Mouse (Mus musculus) hindbrain, embryonic 14.5 days (tissue): ENCODE results near the gene Gm37240. TPM values are rescaled to one million over a fixed set of nuclear protein-coding genes. Genes with fewer than 3 reads are reported as not detected.

Source experiments
- ATAC-seq: fragments of 200-750 bp; cut with Nextera tagmentation; 2 replicates; pipeline ENCODE4 v1.8.0; 2017; ENCODE audit warnings: moderate number of reproducible peaks, mild to moderate bottlenecking, moderate TSS enrichment, moderate library complexity; ENCODE audit not compliant: low FRiP score
- DNase-seq: peaks from one replicate; pipeline ENCODE4 v3.0.0-alpha.2; 2015; ENCODE audit warnings: low spot score
- H3K27ac ChIP-seq: fragments of 300-500 bp; sonication (generic); 2 replicates; pipeline ENCODE4 v1.5.1; 2014; ENCODE audit warnings: mild to moderate bottlenecking, moderate library complexity
- H3K27me3 ChIP-seq: fragments of 300-500 bp; sonication (generic); 2 replicates; pipeline ENCODE4 v1.6.1; 2014; ENCODE audit warnings: mild to moderate bottlenecking, low read length, mixed read lengths; ENCODE audit not compliant: control insufficient read depth, insufficient read depth
- H3K36me3 ChIP-seq: fragments of 300-500 bp; sonication (generic); replicated peaks from 2 replicates; pipeline ENCODE4 v1.6.1; 2014; ENCODE audit not compliant: control insufficient read depth, insufficient read depth
- H3K4me1 ChIP-seq: fragments of 300-500 bp; sonication (generic); replicated peaks from 2 replicates; pipeline ENCODE4 v1.6.1; 2014; ENCODE audit warnings: antibody characterized with exemption, low read length, mixed read lengths; ENCODE audit not compliant: control insufficient read depth, insufficient read depth
- H3K4me2 ChIP-seq: fragments of 300-500 bp; sonication (generic); replicated peaks from 2 replicates; pipeline ENCODE4 v1.6.1; 2014; ENCODE audit warnings: mild to moderate bottlenecking, moderate library complexity
- H3K4me3 ChIP-seq: fragments of 300-500 bp; sonication (generic); replicated peaks from 2 replicates; pipeline ENCODE4 v1.5.1; 2014; ENCODE audit warnings: mild to moderate bottlenecking, low read length
- H3K9ac ChIP-seq: fragments of 300-500 bp; sonication (generic); 2 replicates; pipeline ENCODE4 v1.6.1; 2014
- H3K9me3 ChIP-seq: fragments of 300-500 bp; sonication (generic); 2 replicates; pipeline ENCODE4 v1.6.1; 2016; ENCODE audit warnings: low read length; ENCODE audit not compliant: control insufficient read depth
- WGBS: fragments of 180-500 bp; shearing (Covaris S2); extraction: QIAGEN DNeasy Blood & Tissue Kit; methylation state at CpG from one replicate; pipeline ENCODE4 v1.1.7; 2014; 5-methylcytosine and 5-hydroxymethylcytosine counted together
- polyA plus RNA-seq: library from polyadenylated mRNA; unstranded; fragments of >200 nt; fragmentation: Nextera tagmentation; extraction: Ambion mirVana; gene quantifications from 2 replicates; pipeline ENCODE4 v1.2.1, GENCODE M21; 2014

Gm37240 gene
- polyA plus RNA-seq, 1 experiment from 2014 or later, result 0.94 TPM

- peak; percentile 80 for ATAC-seq
- no peak overlapping the region; the same call in 1 of the 2 replicates for H3K4me3 ChIP-seq
- H3K27ac ChIP-seq, result peak overlapping the region; percentile 12; the same call in 1 of the 2 replicates
- H3K4me1 ChIP-seq, result peaks cover 10% of the 10 kb centered on the region
- no peaks in the 10 kb centered on the region for H3K27me3 ChIP-seq
- H3K4me2 ChIP-seq, result peak overlapping the region; percentile 28
- peak; percentile 55 for DNase-seq
- no peak overlapping the region; the same call in 1 of the 2 replicates for H3K9ac ChIP-seq
- WGBS, result 46% methylated on average over 18 of the region's 18 CpGs
- H3K36me3 ChIP-seq, result no peaks in the 10 kb centered on the region
- no peaks in the 10 kb centered on the region for H3K9me3 ChIP-seq
Measured at GRCm38 (mm10) chr3:84745537-84746189, 1141.7 kb downstream of the Gm37240 start.

GRCm38 (mm10) chr3:84744707-84745106, 1142.6 kb downstream of the Gm37240 start:
- no peaks in the 10 kb centered on the region for H3K27me3 ChIP-seq
- H3K4me1 ChIP-seq, result peaks cover 18% of the 10 kb centered on the region
- 0 out of 2 replicates have a peak, but pooled peaks have one; percentile 32 for ATAC-seq
- H3K4me2 ChIP-seq, result no peak overlapping the region
- no peak overlapping the region for H3K27ac ChIP-seq
- H3K4me3 ChIP-seq, result no peak overlapping the region
- no peaks in the 10 kb centered on the region for H3K36me3 ChIP-seq
- WGBS, result 76% methylated on average over 13 of the region's 13 CpGs
- DNase-seq, result no peak
- H3K9me3 ChIP-seq, result no peaks in the 10 kb centered on the region
- H3K9ac ChIP-seq, result no peak overlapping the region

- no peaks in the 10 kb centered on the region for H3K9me3 ChIP-seq
- H3K27me3 ChIP-seq, result no peaks in the 10 kb centered on the region
- H3K9ac ChIP-seq, result peak overlapping the region; percentile 36; the same call in 1 of the 2 replicates
- H3K4me3 ChIP-seq, result no peak overlapping the region
- 44% methylated on average over 10 of the region's 10 CpGs for WGBS
- ATAC-seq (no peak), DNase-seq (no peak)
- H3K4me1 ChIP-seq, result 0 out of 2 replicates have a peak, but pooled peaks cover 14% of the 10 kb centered on the region
- H3K36me3 ChIP-seq, result no peaks in the 10 kb centered on the region
- peak overlapping the region; percentile 28 for H3K4me2 ChIP-seq
- H3K27ac ChIP-seq, result peak overlapping the region; percentile 76
Measured at GRCm38 (mm10) chr3:84740050-84740596, 1147.2 kb downstream of the Gm37240 start.

- no peak overlapping the region for H3K4me2 ChIP-seq
- H3K36me3 ChIP-seq, result no peaks in the 10 kb centered on the region
- H3K9ac ChIP-seq, result no peak overlapping the region
- ATAC-seq (no peak), DNase-seq (no peak)
- WGBS, result 79% methylated on average over 3 of the region's 3 CpGs
- H3K4me3 ChIP-seq, result no peak overlapping the region
- H3K27me3 ChIP-seq, result no peaks in the 10 kb centered on the region
- no peak overlapping the region for H3K27ac ChIP-seq
- no peaks in the 10 kb centered on the region for H3K9me3 ChIP-seq
- H3K4me1 ChIP-seq, result peaks cover 28% of the 10 kb centered on the region
Measured at GRCm38 (mm10) chr3:84737137-84737536, 1150.2 kb downstream of the Gm37240 start.

GRCm38 (mm10) chr3:84735716-84736115, 1151.6 kb downstream of the Gm37240 start:
- ATAC-seq, result no peak
- Histone ChIP-seq H3K27me3 (no peaks in the 10 kb centered on the region), H3K9me3 (no peaks in the 10 kb centered on the region), H3K36me3 (no peaks in the 10 kb centered on the region), H3K4me2 (no peak overlapping the region), H3K9ac (no peak overlapping the region), H3K4me1 (peaks cover 42% of the 10 kb centered on the region), H3K4me3 (no peak overlapping the region), H3K27ac (no peak overlapping the region)
- DNase-seq, result no peak
- 52% methylated on average over 10 of the region's 10 CpGs for WGBS

GRCm38 (mm10) chr3:84732516-84732915, 1154.8 kb downstream of the Gm37240 start:
- Histone ChIP-seq H3K4me3 (peak overlapping the region; percentile 1), H3K4me1 (peaks cover 37% of the 10 kb centered on the region), H3K27me3 (peaks cover 7% of the 10 kb centered on the region; the same call in 1 of the 2 replicates), H3K27ac (peak overlapping the region; percentile 74), H3K4me2 (peak overlapping the region; percentile 40), H3K9me3 (no peaks in the 10 kb centered on the region), H3K36me3 (no peaks in the 10 kb centered on the region), H3K9ac (peak overlapping the region; percentile 45; the same call in 1 of the 2 replicates)
- no peak for DNase-seq
- ATAC-seq, result peak; percentile 29; the same call in 1 of the 2 replicates
- 6% methylated on average over 6 of the region's 6 CpGs for WGBS

DNA sequence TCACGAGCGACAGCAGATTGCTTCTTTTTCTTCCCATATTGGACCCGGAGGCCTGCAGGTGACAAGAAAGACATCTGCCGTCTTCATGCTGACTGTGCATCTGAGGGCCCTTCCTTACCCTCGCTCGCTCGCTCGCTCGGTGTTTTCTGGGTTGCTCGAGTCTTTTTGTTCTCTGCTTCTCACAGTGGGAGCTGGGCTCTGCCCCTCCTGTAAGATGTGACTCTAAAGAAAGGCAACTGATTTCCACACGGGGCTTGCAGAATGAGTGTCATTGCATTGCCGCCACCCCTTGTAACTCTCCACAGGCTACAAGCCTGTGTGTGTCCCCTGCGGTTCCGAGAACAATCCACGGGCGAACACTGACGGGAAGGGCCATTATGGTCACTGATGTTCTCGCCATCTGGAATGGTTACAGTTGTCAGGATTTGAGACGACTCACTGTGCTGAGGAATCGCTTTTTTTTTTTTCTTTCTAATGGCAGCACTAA, 1155.3 kb downstream of the Gm37240 start:
- DNase-seq, result peak; percentile 66
- peaks cover 7% of the 10 kb centered on the region; the same call in 1 of the 2 replicates for H3K27me3 ChIP-seq
- H3K36me3 ChIP-seq, result no peaks in the 10 kb centered on the region
- H3K4me2 ChIP-seq, result peak overlapping the region; percentile 40
- peak; percentile 77 for ATAC-seq
- H3K4me3 ChIP-seq, result peak overlapping the region; percentile 1
- peak overlapping the region; percentile 74 for H3K27ac ChIP-seq
- no peaks in the 10 kb centered on the region for H3K9me3 ChIP-seq
- 1% methylated on average over 20 of the region's 20 CpGs for WGBS
- H3K9ac ChIP-seq, result peak overlapping the region; percentile 45
- H3K4me1 ChIP-seq, result peaks cover 37% of the 10 kb centered on the region

GRCm38 (mm10) chr3:84731403-84732015, 1155.8 kb downstream of the Gm37240 start:
- ATAC-seq (no peak), DNase-seq (peak; percentile 43)
- no peaks in the 10 kb centered on the region for H3K36me3 ChIP-seq

DNA sequence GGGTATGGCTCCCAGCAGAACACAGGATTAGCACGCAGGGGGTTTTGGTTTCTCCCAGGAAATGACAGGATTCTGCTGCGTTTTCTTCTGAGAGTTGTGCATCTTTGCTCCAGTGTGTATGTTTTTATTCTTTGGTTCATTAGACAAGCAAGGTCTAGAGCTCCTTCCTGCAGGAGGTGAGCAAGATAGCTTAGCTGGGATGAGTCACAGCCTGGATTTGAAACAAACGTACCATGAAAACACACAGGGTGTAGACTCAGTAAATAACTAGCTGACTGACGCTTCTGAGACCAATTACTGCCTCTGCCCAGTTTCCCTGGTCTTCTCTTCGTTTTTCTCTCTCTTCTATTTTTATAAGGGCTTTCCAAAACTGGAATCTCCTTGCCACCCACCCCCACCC, 1156.3 kb downstream of the Gm37240 start:
- Histone ChIP-seq H3K4me1 (peaks cover 37% of the 10 kb centered on the region), H3K36me3 (no peaks in the 10 kb centered on the region), H3K4me2 (peak overlapping the region; percentile 40), H3K27ac (peak overlapping the region; percentile 74), H3K9ac (peak overlapping the region; percentile 45; the same call in 1 of the 2 replicates), H3K27me3 (peaks cover 7% of the 10 kb centered on the region; the same call in 1 of the 2 replicates), H3K4me3 (no peak overlapping the region), H3K9me3 (no peaks in the 10 kb centered on the region)
- ATAC-seq (no peak), DNase-seq (no peak)
- WGBS, result 30% methylated on average over 5 of the region's 5 CpGs

More at GRCm38 (mm10) chr3:84731403-84732015, 1155.8 kb downstream of the Gm37240 start:
- no peaks in the 10 kb centered on the region for H3K9me3 ChIP-seq
- H3K4me3 ChIP-seq, result peak overlapping the region; percentile 1
- H3K4me2 ChIP-seq, result peak overlapping the region; percentile 40
- 12% methylated on average over 9 of the region's 9 CpGs for WGBS
- peaks cover 37% of the 10 kb centered on the region for H3K4me1 ChIP-seq
- H3K27ac ChIP-seq, result peak overlapping the region; percentile 74
- H3K9ac ChIP-seq, result peak overlapping the region; percentile 45
- H3K27me3 ChIP-seq, result peaks cover 7% of the 10 kb centered on the region; the same call in 1 of the 2 replicates
